Mouse (Mus musculus) forebrain, embryonic 15.5 days (tissue): ENCODE measurements at regions not wholly inside any gene's neighbourhood (a gene's known extent, or its start where the extent isn't known, plus 50 kb on each side); places are given as distances from the start of the nearest gene placed in this dataset.

Source experiments
- ATAC-seq: fragments of 200-750 bp; cut with Nextera tagmentation; replicated peaks from 2 replicates; pipeline ENCODE4 v1.8.0; 2017; ENCODE audit warnings: mild to moderate bottlenecking, moderate TSS enrichment, moderate library complexity
- H3K27ac ChIP-seq: fragments of 300-500 bp; sonication (generic); replicated peaks from 2 replicates; pipeline ENCODE4 v1.5.1; 2015; ENCODE audit warnings: mild to moderate bottlenecking, inconsistent platforms
- H3K27me3 ChIP-seq: fragments of 300-500 bp; sonication (generic); 2 replicates; pipeline ENCODE4 v1.6.1; 2015; ENCODE audit warnings: inconsistent platforms
- H3K36me3 ChIP-seq: fragments of 300-500 bp; sonication (generic); 2 replicates; pipeline ENCODE4 v1.6.1; 2015; ENCODE audit warnings: mild to moderate bottlenecking, inconsistent platforms
- H3K4me1 ChIP-seq: fragments of 300-500 bp; sonication (generic); 2 replicates; pipeline ENCODE4 v1.6.1; 2015; ENCODE audit warnings: inconsistent platforms
- H3K4me2 ChIP-seq: fragments of 300-500 bp; sonication (generic); replicated peaks from 2 replicates; pipeline ENCODE4 v1.6.1; 2015; ENCODE audit warnings: mild to moderate bottlenecking, inconsistent platforms
- H3K4me3 ChIP-seq: fragments of 300-500 bp; sonication (generic); 2 replicates; pipeline ENCODE4 v1.5.1; 2015; ENCODE audit warnings: mild to moderate bottlenecking, inconsistent platforms
- H3K9ac ChIP-seq: fragments of 300-500 bp; sonication (generic); replicated peaks from 2 replicates; pipeline ENCODE4 v1.6.1; 2015; ENCODE audit warnings: mild to moderate bottlenecking, inconsistent platforms
- H3K9me3 ChIP-seq: fragments of 300-500 bp; sonication (generic); 2 replicates; pipeline ENCODE4 v1.6.1; 2016; ENCODE audit warnings: inconsistent platforms
- WGBS: fragments of 180-500 bp; shearing (Covaris S2); methylation state at CpG from one replicate; pipeline ENCODE4 v1.1.7; 2015; ENCODE audit warnings: mixed read lengths; 5-methylcytosine and 5-hydroxymethylcytosine counted together

DNA sequence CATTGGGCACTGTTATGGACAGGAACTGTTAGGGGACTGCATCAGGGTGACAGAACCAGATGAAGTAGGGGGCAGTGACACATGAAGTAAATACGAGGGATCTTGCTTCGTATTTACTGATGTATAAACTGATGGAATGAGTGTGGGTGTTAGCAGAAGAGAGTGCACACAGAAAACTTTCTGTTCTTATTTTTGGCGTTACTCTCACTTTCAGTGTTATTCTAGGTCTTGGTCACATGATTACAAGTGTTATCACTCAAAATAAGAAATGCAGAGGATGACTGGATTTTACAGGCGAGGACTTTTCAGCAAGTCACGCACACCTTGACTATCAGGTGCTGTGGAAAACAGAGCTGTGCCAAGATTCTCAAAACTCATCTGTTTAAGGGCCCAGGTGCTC is 185.6 kb upstream of the Arhgap24 start:
- Histone ChIP-seq H3K27ac (no peak overlapping the region), H3K36me3 (no peaks in the 10 kb centered on the region), H3K27me3 (no peaks in the 10 kb centered on the region), H3K4me2 (no peak overlapping the region), H3K4me1 (no peaks in the 10 kb centered on the region), H3K9me3 (no peaks in the 10 kb centered on the region), H3K4me3 (no peak overlapping the region), H3K9ac (no peak overlapping the region)
- no peak for ATAC-seq
- WGBS = 92% methylated on average over 5 of the region's 5 CpGs

- H3K4me3 ChIP-seq = no peak overlapping the region
- peaks cover 9% of the 10 kb centered on the region; the same call in 1 of the 2 replicates for H3K4me1 ChIP-seq
- no peak overlapping the region for H3K9ac ChIP-seq
- no peak overlapping the region for H3K4me2 ChIP-seq
- H3K27ac ChIP-seq = peak overlapping the region; percentile 45; the same call in 1 of the 2 replicates
- peak; percentile 57 for ATAC-seq
- no peaks in the 10 kb centered on the region for H3K36me3 ChIP-seq
- H3K27me3 ChIP-seq = no peaks in the 10 kb centered on the region
- no peaks in the 10 kb centered on the region for H3K9me3 ChIP-seq
These were observed 174.9 kb upstream of the Arhgap24 start for GRCm38 (mm10) chr5:102306309-102306708.

- Histone ChIP-seq H3K4me2 (no peak overlapping the region), H3K9ac (no peak overlapping the region), H3K4me3 (no peak overlapping the region), H3K4me1 (peaks cover 9% of the 10 kb centered on the region; the same call in 1 of the 2 replicates), H3K36me3 (no peaks in the 10 kb centered on the region), H3K27ac (peak overlapping the region; percentile 45; the same call in 1 of the 2 replicates), H3K9me3 (no peaks in the 10 kb centered on the region), H3K27me3 (no peaks in the 10 kb centered on the region)
- 36% methylated on average over 3 of the region's 3 CpGs for WGBS
- peak; percentile 83 for ATAC-seq
These were observed 174.5 kb upstream of the Arhgap24 start for GRCm38 (mm10) chr5:102306718-102307117.

GRCm38 (mm10) chr5:102311570-102311969 is 169.6 kb upstream of the Arhgap24 start:
- Histone ChIP-seq H3K27ac (no peak overlapping the region), H3K4me2 (no peak overlapping the region), H3K4me1 (peaks cover 7% of the 10 kb centered on the region; the same call in 1 of the 2 replicates), H3K9me3 (no peaks in the 10 kb centered on the region), H3K36me3 (no peaks in the 10 kb centered on the region), H3K9ac (no peak overlapping the region), H3K27me3 (no peaks in the 10 kb centered on the region), H3K4me3 (no peak overlapping the region)
- ATAC-seq = no peak

GRCm38 (mm10) chr5:102328197-102328784 is 152.9 kb upstream of the Arhgap24 start:
- no peak overlapping the region for H3K4me3 ChIP-seq
- WGBS = 34% methylated on average over 2 of the region's 2 CpGs
- H3K27ac ChIP-seq = peak overlapping the region; percentile 56; the same call in 1 of the 2 replicates
- ATAC-seq = peak; percentile 96
- H3K9me3 ChIP-seq = no peaks in the 10 kb centered on the region
- H3K4me1 ChIP-seq = peaks cover 7% of the 10 kb centered on the region
- no peaks in the 10 kb centered on the region for H3K27me3 ChIP-seq
- H3K9ac ChIP-seq = no peak overlapping the region
- no peaks in the 10 kb centered on the region for H3K36me3 ChIP-seq
- H3K4me2 ChIP-seq = no peak overlapping the region

GRCm38 (mm10) chr5:102333894-102334293 is 147.3 kb upstream of the Arhgap24 start:
- 32% methylated on average over 5 of the region's 5 CpGs for WGBS
- H3K27ac ChIP-seq = peak overlapping the region; percentile 37; the same call in 1 of the 2 replicates

DNA sequence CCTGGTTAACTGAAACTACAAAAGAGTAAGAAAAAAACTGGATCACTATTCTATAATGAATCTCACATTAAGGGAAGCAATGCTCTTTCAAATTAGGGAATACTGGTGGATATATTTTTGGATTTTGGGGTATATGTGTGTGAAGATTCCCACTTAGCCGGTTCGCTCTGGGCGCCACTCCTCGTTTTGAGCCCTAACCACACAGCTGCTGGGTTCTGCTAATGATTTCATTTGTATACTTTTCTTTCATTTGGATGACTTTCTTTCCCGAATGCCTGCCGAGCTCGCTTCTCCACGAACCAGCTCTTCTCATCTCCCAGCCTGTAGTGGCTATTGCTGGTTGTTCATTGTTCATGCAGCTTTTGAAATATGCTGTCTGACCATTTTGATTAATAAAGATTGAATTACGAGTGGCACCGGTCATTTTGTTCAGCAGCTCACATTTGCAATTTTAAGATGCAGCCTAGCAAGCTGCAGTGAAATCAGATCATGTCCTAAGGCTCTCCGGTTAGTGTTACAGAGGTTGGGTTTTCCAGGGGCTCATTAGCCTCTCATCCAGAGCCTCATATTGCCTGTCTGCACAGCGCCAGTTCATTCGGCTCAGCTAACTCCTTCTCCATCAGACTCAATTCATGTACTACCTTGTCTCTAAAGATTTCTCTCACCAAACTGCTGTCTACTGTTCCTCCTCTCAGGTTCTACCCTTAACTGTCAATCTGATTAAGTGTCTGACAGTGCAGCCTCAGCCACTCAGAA is 146.6 kb upstream of the Arhgap24 start:
- Histone ChIP-seq H3K27ac (peak overlapping the region; percentile 62), H3K36me3 (no peaks in the 10 kb centered on the region), H3K27me3 (no peaks in the 10 kb centered on the region), H3K9me3 (no peaks in the 10 kb centered on the region), H3K9ac (no peak overlapping the region), H3K4me2 (no peak overlapping the region), H3K4me1 (peaks cover 17% of the 10 kb centered on the region), H3K4me3 (no peak overlapping the region)
- 43% methylated on average over 13 of the region's 13 CpGs for WGBS
- ATAC-seq = peak; percentile 26

More at GRCm38 (mm10) chr5:102333894-102334293, 147.3 kb upstream of the Arhgap24 start:
- H3K4me1 ChIP-seq = peaks cover 17% of the 10 kb centered on the region
- no peaks in the 10 kb centered on the region for H3K27me3 ChIP-seq
- ATAC-seq = peak; percentile 82
- no peaks in the 10 kb centered on the region for H3K36me3 ChIP-seq
- H3K4me2 ChIP-seq = no peak overlapping the region
- no peak overlapping the region for H3K9ac ChIP-seq
- H3K9me3 ChIP-seq = no peaks in the 10 kb centered on the region
- no peak overlapping the region for H3K4me3 ChIP-seq

- H3K36me3 ChIP-seq = no peaks in the 10 kb centered on the region
- 72% methylated on average over 3 of the region's 3 CpGs for WGBS
- no peaks in the 10 kb centered on the region for H3K27me3 ChIP-seq
- ATAC-seq = no peak
- no peak overlapping the region for H3K4me3 ChIP-seq
- no peak overlapping the region for H3K4me2 ChIP-seq
- no peak overlapping the region for H3K27ac ChIP-seq
- H3K9ac ChIP-seq = no peak overlapping the region
- no peaks in the 10 kb centered on the region for H3K9me3 ChIP-seq
- H3K4me1 ChIP-seq = no peaks in the 10 kb centered on the region
These were observed 114.7 kb upstream of the Arhgap24 start for GRCm38 (mm10) chr5:102366481-102366880.

- H3K4me1 ChIP-seq = 0 out of 2 replicates have a peak, but pooled peaks cover 3% of the 10 kb centered on the region
- H3K9ac ChIP-seq = no peak overlapping the region
- H3K9me3 ChIP-seq = no peaks in the 10 kb centered on the region
- H3K27me3 ChIP-seq = no peaks in the 10 kb centered on the region
- no peak overlapping the region for H3K27ac ChIP-seq
- H3K36me3 ChIP-seq = no peaks in the 10 kb centered on the region
- H3K4me2 ChIP-seq = no peak overlapping the region
- 74% methylated on average over 6 of the region's 6 CpGs for WGBS
- H3K4me3 ChIP-seq = no peak overlapping the region
- peak; percentile 92 for ATAC-seq
These were observed 107.8 kb upstream of the Arhgap24 start for GRCm38 (mm10) chr5:102373309-102373971.

- ATAC-seq = peak; percentile 44; the same call in 1 of the 2 replicates
- Histone ChIP-seq H3K4me3 (no peak overlapping the region), H3K4me1 (0 out of 2 replicates have a peak, but pooled peaks cover 3% of the 10 kb centered on the region), H3K9me3 (no peaks in the 10 kb centered on the region), H3K27me3 (no peaks in the 10 kb centered on the region), H3K9ac (no peak overlapping the region), H3K36me3 (no peaks in the 10 kb centered on the region), H3K4me2 (no peak overlapping the region), H3K27ac (no peak overlapping the region)
- 24% methylated on average over 11 of the region's 11 CpGs for WGBS
These were observed 107.0 kb upstream of the Arhgap24 start for GRCm38 (mm10) chr5:102373972-102374755.

DNA sequence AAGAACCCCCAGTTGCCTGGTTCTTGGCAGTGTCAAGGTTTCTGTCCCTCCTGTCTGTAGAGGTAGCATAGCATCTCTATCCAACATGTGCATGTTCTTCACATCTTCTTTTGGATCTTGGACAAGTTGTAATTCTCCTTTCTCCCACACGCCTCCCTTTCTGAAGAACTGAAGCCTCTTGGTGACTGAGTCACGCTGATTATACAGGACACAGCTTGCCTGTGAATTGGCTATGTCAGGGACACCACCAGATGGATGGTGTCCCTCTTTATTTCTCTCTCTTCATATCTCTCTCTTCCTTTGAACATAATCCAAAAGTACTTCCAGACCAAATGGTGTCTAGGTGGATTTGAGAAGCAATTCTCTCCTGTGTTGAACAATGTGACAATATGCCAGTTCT is 105.9 kb upstream of the Arhgap24 start:
- H3K4me1 ChIP-seq = 0 out of 2 replicates have a peak, but pooled peaks cover 3% of the 10 kb centered on the region
- H3K27me3 ChIP-seq = no peaks in the 10 kb centered on the region
- 83% methylated on average over 2 of the region's 2 CpGs for WGBS
- no peak overlapping the region for H3K9ac ChIP-seq
- H3K9me3 ChIP-seq = no peaks in the 10 kb centered on the region
- no peak overlapping the region for H3K4me2 ChIP-seq
- H3K27ac ChIP-seq = no peak overlapping the region
- no peak for ATAC-seq
- no peaks in the 10 kb centered on the region for H3K36me3 ChIP-seq
- H3K4me3 ChIP-seq = no peak overlapping the region
